Mouse (Mus musculus) liver, embryonic 14.5 days (tissue): Measurements from ENCODE around the gene Dnm3. TPM values are rescaled to one million over a fixed set of nuclear protein-coding genes. Genes with fewer than 3 reads are reported as not detected.

Experiments
- ATAC-seq: fragments of 200-750 bp; cut with Nextera tagmentation; 2 replicates; pipeline ENCODE4 v1.8.0; 2017; ENCODE audit warnings: moderate number of reproducible peaks, mild to moderate bottlenecking, moderate library complexity; ENCODE audit not compliant: insufficient read depth
- DNase-seq, 3 experiments: peaks; one replicate each; pipeline ENCODE4 v3.0.0-alpha.2; 2012 to 2013; ENCODE audit warnings: low read depth in 3 of 3, low spot score in 3 of 3
- H3K27ac ChIP-seq: fragments of 300-500 bp; sonication (generic); 2 replicates; pipeline ENCODE4 v1.5.1; 2014; ENCODE audit warnings: moderate library complexity, mild to moderate bottlenecking, control low read depth, inconsistent platforms
- H3K27me3 ChIP-seq: fragments of 300-500 bp; sonication (generic); 2 replicates; pipeline ENCODE4 v1.6.1; 2014; ENCODE audit warnings: mild to moderate bottlenecking, low read length, moderate library complexity; ENCODE audit not compliant: control insufficient read depth, insufficient read depth
- H3K36me3 ChIP-seq: fragments of 300-500 bp; sonication (generic); replicated peaks from 2 replicates; pipeline ENCODE4 v1.6.1; 2014; ENCODE audit warnings: low read depth; ENCODE audit not compliant: control insufficient read depth, insufficient read depth
- H3K4me1 ChIP-seq, 2 experiments: fragments of 200-500 bp in 1 of 2; fragments of 300-500 bp in 1 of 2; sonication (generic) in 1 of 2; replicated peaks; 2 replicates each; pipeline ENCODE4 v1.6.1; 2012 to 2014; ENCODE audit warnings: antibody characterized with exemption in 1 of 2, inconsistent platforms in 1 of 2, low read length in 1 of 2; ENCODE audit not compliant: control insufficient read depth in 2 of 2, insufficient read depth in 2 of 2
- H3K4me2 ChIP-seq: fragments of 300-500 bp; sonication (generic); 2 replicates; pipeline ENCODE4 v1.6.1; 2014; ENCODE audit warnings: low read depth, mild to moderate bottlenecking, control low read depth, moderate library complexity
- H3K4me3 ChIP-seq, 2 experiments: fragments of 200-500 bp in 1 of 2; fragments of 300-500 bp in 1 of 2; sonication (generic) in 1 of 2; 2 replicates each; pipeline ENCODE4 v1.5.1; 2012 to 2014; ENCODE audit warnings: low read depth in 2 of 2, low read length in 2 of 2, mild to moderate bottlenecking in 2 of 2, control low read depth in 1 of 2, inconsistent platforms in 1 of 2, moderate library complexity in 1 of 2; ENCODE audit not compliant: insufficient read depth in 1 of 2
- H3K9ac ChIP-seq: fragments of 300-500 bp; sonication (generic); replicated peaks from 2 replicates; pipeline ENCODE4 v1.6.1; 2014; ENCODE audit warnings: mild to moderate bottlenecking, control low read depth, moderate library complexity
- H3K9me3 ChIP-seq: fragments of 300-500 bp; sonication (generic); 2 replicates; pipeline ENCODE4 v1.6.1; 2016; ENCODE audit warnings: low read length, mixed read lengths; ENCODE audit not compliant: control insufficient read depth
- CTCF ChIP-seq: IDR thresholded peaks from 2 replicates; pipeline ENCODE4 v1.5.1; 2016; ENCODE audit warnings: antibody characterized with exemption, low read depth, control low read depth
- EP300 ChIP-seq: IDR thresholded peaks from 2 replicates; pipeline ENCODE4 v1.6.1; 2016; ENCODE audit warnings: antibody characterized with exemption, low read depth
- WGBS: fragments of 180-500 bp; shearing (Covaris S2); extraction: QIAGEN DNeasy Blood & Tissue Kit; methylation state at CpG from one replicate; pipeline ENCODE4 v1.1.7; 2014; ENCODE audit not compliant: insufficient replicate concordance; 5-methylcytosine and 5-hydroxymethylcytosine counted together
- polyA plus RNA-seq, 2 experiments: library from polyadenylated mRNA; depleted of rRNA in 1 of 2; stranded (reverse) in 1 of 2; unstranded in 1 of 2; fragments of >200 nt; fragmentation: Nextera tagmentation in 1 of 2; extraction: Ambion mirVana in 1 of 2; gene quantifications; 2 replicates each; pipeline versions ENCODE4 v1.2.1 to v1.2.3; 2012 to 2014

The Dnm3 gene
- polyA plus RNA-seq, 2 experiments = 0.61 to 0.96 TPM

DNA sequence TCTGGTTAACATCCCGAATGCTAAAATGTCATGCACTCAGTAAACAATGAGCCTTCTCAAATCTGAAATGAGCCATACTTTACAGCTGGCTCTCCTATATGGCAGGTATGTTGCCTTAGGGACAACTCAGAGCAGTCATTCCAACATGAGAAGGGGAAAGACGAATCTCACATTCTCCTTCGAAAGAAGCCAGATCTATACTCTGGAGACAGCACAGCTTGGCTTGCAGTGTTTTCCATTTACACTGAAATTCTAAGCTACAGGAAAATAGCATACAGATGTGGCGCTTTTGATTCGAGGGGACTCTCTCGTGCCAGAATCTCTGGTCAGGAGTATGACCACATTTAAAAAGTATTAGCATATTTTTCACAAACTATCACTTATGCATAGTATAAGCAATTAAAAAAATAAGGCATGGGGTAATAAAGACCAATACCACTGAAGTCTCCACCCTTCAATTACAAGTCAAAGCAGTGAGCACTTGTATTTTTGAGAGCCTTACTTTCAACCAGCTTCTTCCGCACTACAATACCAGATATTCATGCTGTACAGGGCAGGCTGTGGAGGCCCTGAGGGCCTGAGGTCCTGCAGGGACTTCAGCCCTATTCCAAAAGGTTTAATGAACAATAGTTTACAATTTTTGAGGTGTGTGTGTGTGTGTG lies 404.8 kb downstream of the Dnm3 start:
- Histone ChIP-seq H3K9me3 (no peaks in the 10 kb centered on the region), H3K4me2 (no peak overlapping the region), H3K27ac (no peak overlapping the region), H3K9ac (no peak overlapping the region), H3K4me3 (no peak overlapping the region), H3K27me3 (no peaks in the 10 kb centered on the region), H3K36me3 (no peaks in the 10 kb centered on the region), H3K4me1 (no peaks in the 10 kb centered on the region)
- TF ChIP-seq EP300 (no peak), CTCF (no peak)
- ATAC-seq = no peak
- WGBS = 66% methylated on average over 7 of the region's 7 CpGs
- no peak for DNase-seq

GRCm38 (mm10) chr1:162053608-162054007 lies 424.2 kb downstream of the Dnm3 start:
- DNase-seq (no peak), ATAC-seq (no peak)
- no peak overlapping the region for H3K4me3 ChIP-seq
- TF ChIP-seq CTCF (no peak), EP300 (no peak)
- H3K4me2 ChIP-seq = no peak overlapping the region
- no peak overlapping the region for H3K27ac ChIP-seq
- no peaks in the 10 kb centered on the region for H3K9me3 ChIP-seq
- no peaks in the 10 kb centered on the region for H3K36me3 ChIP-seq
- H3K4me1 ChIP-seq = no peaks in the 10 kb centered on the region
- no peaks in the 10 kb centered on the region for H3K27me3 ChIP-seq
- WGBS = 52% methylated on average over 6 of the region's 6 CpGs
- H3K9ac ChIP-seq = no peak overlapping the region

- Histone ChIP-seq H3K4me2 (no peak overlapping the region), H3K9me3 (no peaks in the 10 kb centered on the region), H3K27ac (no peak overlapping the region), H3K27me3 (no peaks in the 10 kb centered on the region), H3K9ac (no peak overlapping the region), H3K4me1 (no peaks in the 10 kb centered on the region), H3K4me3 (no peak overlapping the region), H3K36me3 (no peaks in the 10 kb centered on the region)
- ATAC-seq = no peak
- no peak for DNase-seq
- WGBS = 71% methylated on average over 7 of the region's 7 CpGs
- no peak for TF ChIP-seq EP300
- TF ChIP-seq CTCF = no peak
Measured at GRCm38 (mm10) chr1:162053186-162053585, 424.6 kb downstream of the Dnm3 start.

DNA sequence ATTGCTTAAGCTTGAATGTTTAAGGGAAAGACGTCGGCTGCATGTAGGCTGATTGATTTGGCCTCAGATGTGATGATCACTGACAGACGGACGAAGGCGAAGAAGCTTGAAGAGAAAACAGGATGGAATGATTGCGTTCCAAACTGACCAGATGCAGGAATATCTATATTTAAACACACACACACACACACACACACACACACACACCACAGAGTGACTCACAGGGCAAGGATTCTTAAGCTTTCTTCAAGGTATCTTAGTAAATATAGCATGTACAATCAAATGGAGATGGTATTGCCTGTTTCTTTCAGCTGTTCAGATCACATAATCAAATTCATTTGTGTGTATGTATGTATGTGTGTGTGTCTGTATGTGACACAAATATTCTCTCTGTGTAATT lies 425.1 kb downstream of the Dnm3 start:
- Histone ChIP-seq H3K27me3 (no peaks in the 10 kb centered on the region), H3K9ac (no peak overlapping the region), H3K4me2 (no peak overlapping the region), H3K36me3 (no peaks in the 10 kb centered on the region), H3K4me3 (no peak overlapping the region), H3K27ac (no peak overlapping the region), H3K4me1 (no peaks in the 10 kb centered on the region), H3K9me3 (no peaks in the 10 kb centered on the region)
- 71% methylated on average over 6 of the region's 6 CpGs for WGBS
- ATAC-seq = no peak
- no peak for DNase-seq
- TF ChIP-seq EP300 (no peak), CTCF (no peak)

- WGBS = 67% methylated on average over 7 of the region's 7 CpGs
- DNase-seq = no peak
- Histone ChIP-seq H3K4me3 (no peak overlapping the region), H3K36me3 (no peaks in the 10 kb centered on the region), H3K27me3 (no peaks in the 10 kb centered on the region), H3K4me1 (no peaks in the 10 kb centered on the region), H3K4me2 (no peak overlapping the region), H3K9ac (no peak overlapping the region), H3K27ac (no peak overlapping the region), H3K9me3 (no peaks in the 10 kb centered on the region)
- TF ChIP-seq EP300 (no peak), CTCF (no peak)
- ATAC-seq = no peak
Measured at GRCm38 (mm10) chr1:162052138-162052537, 425.7 kb downstream of the Dnm3 start.
